Mouse (Mus musculus): ENCODE measurements around the gene Zfp526. TPM values are rescaled to one million over a fixed set of nuclear protein-coding genes. Genes with fewer than 3 reads are reported as not detected.

Gene Zfp526
- polyA plus RNA-seq, 1 experiment from 2014 or later = 2.6 TPM

GRCm38 (mm10) chr7:25274996-25275395 is 53.8 kb downstream of the Zfp526 start:
- H3K9ac ChIP-seq = peak overlapping the region; percentile 24; the same call in 1 of the 2 replicates
- no peak overlapping the region for H3K27ac ChIP-seq
- H3K4me1 ChIP-seq (replicated peaks) = peaks cover 44% of the 10 kb centered on the region
- WGBS = 93% methylated on average over 3 of the region's 3 CpGs
- no peak overlapping the region for H3K4me3 ChIP-seq (replicated peaks)
- no peaks in the 10 kb centered on the region for H3K27me3 ChIP-seq (replicated peaks)
- no peak for ATAC-seq
- peaks cover 22% of the 10 kb centered on the region for H3K36me3 ChIP-seq
- H3K9me3 ChIP-seq = no peaks in the 10 kb centered on the region
- H3K4me2 ChIP-seq (replicated peaks) = no peak overlapping the region

- Histone ChIP-seq H3K4me2 (replicated peaks) (no peak overlapping the region), H3K9me3 (no peaks in the 10 kb centered on the region), H3K4me1 (replicated peaks) (peaks cover 51% of the 10 kb centered on the region), H3K4me3 (replicated peaks) (no peak overlapping the region), H3K9ac (peak overlapping the region; percentile 15; the same call in 1 of the 2 replicates), H3K27me3 (replicated peaks) (no peaks in the 10 kb centered on the region), H3K36me3 (peaks cover 22% of the 10 kb centered on the region), H3K27ac (no peak overlapping the region)
- 52% methylated on average over 9 of the region's 9 CpGs for WGBS
- ATAC-seq = no peak
Measured at GRCm38 (mm10) chr7:25275555-25276298, 54.5 kb downstream of the Zfp526 start.

Other genes with a start within 250 kb of the Zfp526 start
- 123 and 157 TPM in 2 replicates for gene Rabac1, start 248.7 kb upstream of the Zfp526 start, polyA plus RNA-seq (2015; fragmentation: Nextera tagmentation; extraction: Ambion mirVana)
- 3.8 TPM in 2 replicates for gene Atp1a3, start 215.5 kb upstream of the Zfp526 start, polyA plus RNA-seq (2015; fragmentation: Nextera tagmentation; extraction: Ambion mirVana)
- gene Grik5, start 149.1 kb upstream of the Zfp526 start, polyA plus RNA-seq (2015; fragmentation: Nextera tagmentation; extraction: Ambion mirVana) = 3.3 and 3.7 TPM in 2 replicates
- 24.7 and 25.3 TPM in 2 replicates for gene Zfp574, start 148.9 kb upstream of the Zfp526 start, polyA plus RNA-seq (2015; fragmentation: Nextera tagmentation; extraction: Ambion mirVana)
- gene Pou2f2, start 41.7 kb upstream of the Zfp526 start, polyA plus RNA-seq (2015; fragmentation: Nextera tagmentation; extraction: Ambion mirVana) = 1.8 TPM in 2 replicates
- 13.2 and 13.5 TPM in 2 replicates for gene Dedd2, start 810 bp upstream of the Zfp526 start, polyA plus RNA-seq (2015; fragmentation: Nextera tagmentation; extraction: Ambion mirVana)
- 8.0 and 10.3 TPM in 2 replicates for gene Gsk3a, start 16.4 kb downstream of the Zfp526 start, polyA plus RNA-seq (2015; fragmentation: Nextera tagmentation; extraction: Ambion mirVana)
- gene Erf, start 29.3 kb downstream of the Zfp526 start, polyA plus RNA-seq (2015; fragmentation: Nextera tagmentation; extraction: Ambion mirVana) = 14.8 TPM in 2 replicates
- 26.1 and 26.6 TPM in 2 replicates for gene Cic, start 46.3 kb downstream of the Zfp526 start, polyA plus RNA-seq (2015; fragmentation: Nextera tagmentation; extraction: Ambion mirVana)
- 173 TPM in 2 replicates for gene Pafah1b3, start 76.6 kb downstream of the Zfp526 start, polyA plus RNA-seq (2015; fragmentation: Nextera tagmentation; extraction: Ambion mirVana)
- gene Prr19, start 80.0 kb downstream of the Zfp526 start, polyA plus RNA-seq (2015; fragmentation: Nextera tagmentation; extraction: Ambion mirVana) = 0.41 and 0.71 TPM in 2 replicates
- 1.2 and 1.3 TPM in 2 replicates for gene Tmem145, start 84.7 kb downstream of the Zfp526 start, polyA plus RNA-seq (2015; fragmentation: Nextera tagmentation; extraction: Ambion mirVana)
- gene Megf8, start 95.7 kb downstream of the Zfp526 start, polyA plus RNA-seq (2015; fragmentation: Nextera tagmentation; extraction: Ambion mirVana) = 8.1 and 9.2 TPM in 2 replicates
- 0.47 and 0.63 TPM in 2 replicates for gene Cnfn, start 148.3 kb downstream of the Zfp526 start, polyA plus RNA-seq (2015; fragmentation: Nextera tagmentation; extraction: Ambion mirVana)
- gene Lipe, start 177.3 kb downstream of the Zfp526 start, polyA plus RNA-seq (2015; fragmentation: Nextera tagmentation; extraction: Ambion mirVana) = 7.0 and 8.8 TPM in 2 replicates
- 0.45 TPM in 1 of 2 replicates, not detected in the other for gene Cxcl17, start 191.5 kb downstream of the Zfp526 start, polyA plus RNA-seq (2015; fragmentation: Nextera tagmentation; extraction: Ambion mirVana)

All from intestine, embryonic 15.5 days (tissue).